Mouse (Mus musculus) large intestine, adult 2 months (tissue): Measurements from ENCODE around the gene Atn1. TPM values are rescaled to one million over a fixed set of nuclear protein-coding genes. Genes with fewer than 3 reads are reported as not detected.

Source experiments
- DNase-seq: peaks from one replicate; pipeline ENCODE4 v3.0.0-alpha.2; 2012; ENCODE audit warnings: low read depth, low spot score
- WGBS: fragments of 180-500 bp; shearing (Covaris S2); methylation state at CpG from one replicate; pipeline ENCODE4 v1.1.7; 2018; 5-methylcytosine and 5-hydroxymethylcytosine counted together
- polyA plus RNA-seq: library from polyadenylated mRNA; depleted of rRNA; stranded (reverse); fragments of >200 nt; gene quantifications from 2 replicates; pipeline ENCODE4 v1.2.3, GENCODE M21; 2012

The Atn1 gene
- polyA plus RNA-seq, 1 experiment = 33.6 TPM

DNA sequence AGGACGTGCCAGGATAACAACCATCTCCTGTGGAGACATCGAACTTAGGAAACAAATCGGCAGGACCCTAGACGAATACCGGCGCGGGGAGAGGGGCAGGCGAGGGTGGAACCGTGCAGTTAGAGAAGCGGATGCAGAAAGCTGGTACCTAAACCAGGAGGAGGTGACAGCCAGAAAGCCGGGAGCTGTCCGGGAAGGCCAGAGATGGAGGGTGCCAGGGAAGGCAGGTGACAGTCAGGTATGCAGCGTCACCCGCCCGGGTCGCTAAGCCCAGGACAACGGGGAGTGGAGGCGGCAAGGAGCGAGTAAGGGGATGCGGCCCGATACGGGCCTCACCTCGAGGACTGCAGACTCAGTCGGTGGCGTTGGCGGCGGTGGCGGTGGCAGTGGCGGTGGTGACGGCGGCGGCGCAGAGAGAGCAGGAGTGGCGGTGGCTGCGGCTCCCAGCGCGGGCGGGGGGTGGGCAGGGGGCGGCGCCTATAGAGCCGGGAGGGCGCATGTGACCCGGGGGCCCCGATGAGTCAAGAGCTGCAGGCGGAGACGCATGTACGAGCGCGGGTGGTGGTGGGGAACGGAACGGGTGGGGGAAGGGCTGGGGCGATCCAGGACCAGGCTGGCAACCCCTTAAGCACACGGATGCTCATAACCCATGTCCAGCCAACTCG lies 12.9 kb upstream of the Atn1 start, which contains the start of gene Eno2:
TSS of gene Eno2 (minus strand) at position 573 of the 665 bp plus-strand sequence.
- DNase-seq = no peak
- WGBS = under 1% methylated on average over 54 of the region's 54 CpGs

DNA sequence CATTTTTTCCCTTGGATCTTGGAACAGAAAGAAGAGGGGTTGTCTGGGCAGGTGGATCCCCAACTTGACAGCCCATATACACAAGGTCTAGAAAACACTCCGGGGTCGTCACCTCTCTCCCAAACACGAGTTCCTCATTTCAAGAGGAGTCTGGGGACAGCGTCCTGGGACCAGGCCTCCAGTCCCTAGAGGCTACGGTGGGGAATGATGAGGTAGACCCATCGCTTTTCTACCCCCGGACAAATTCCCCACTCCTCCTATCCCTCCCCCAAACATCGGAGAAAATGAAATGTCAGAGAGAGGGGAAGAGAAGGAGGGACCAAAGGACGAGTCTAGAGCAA lies 12.3 kb upstream of the Atn1 start:
- WGBS = 19% methylated on average over 9 of the region's 9 CpGs
- no peak for DNase-seq

DNA sequence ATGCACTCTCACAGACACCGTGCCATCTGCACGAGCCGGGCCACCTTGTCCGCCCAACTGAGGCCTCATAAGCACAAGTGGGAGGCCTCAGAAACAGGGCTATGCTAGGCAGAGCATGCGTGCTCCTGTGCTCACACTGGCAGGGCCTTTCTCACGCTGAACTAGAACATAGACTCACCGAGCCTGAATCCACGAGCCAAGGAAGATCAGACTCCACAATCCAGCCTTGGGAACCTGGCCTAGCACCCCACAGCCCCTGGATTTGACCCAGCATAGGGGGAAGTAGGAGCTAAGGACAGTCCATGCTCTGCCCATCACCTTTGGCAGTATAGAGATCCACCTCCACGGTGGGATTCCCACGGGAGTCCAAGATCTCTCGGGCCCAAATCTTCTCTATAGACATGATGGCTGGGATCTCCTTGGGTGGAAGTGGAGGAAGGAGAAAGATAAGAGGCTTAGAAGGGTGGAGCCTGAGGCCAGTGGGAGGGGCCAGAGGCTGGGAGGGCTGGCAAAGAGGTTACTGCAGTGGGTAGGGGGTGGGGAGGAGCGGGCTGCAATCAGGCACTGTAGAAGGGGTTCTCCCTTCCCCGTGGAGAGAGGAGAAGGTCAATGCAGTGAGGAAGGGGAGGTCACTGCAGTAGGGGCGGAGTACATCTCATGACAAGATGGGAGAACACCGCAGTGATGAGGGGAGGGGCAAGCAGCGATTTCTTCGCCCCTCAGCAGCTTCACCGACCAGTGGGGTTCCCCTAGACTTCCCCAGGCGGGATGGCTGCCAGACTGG lies 11.8 kb upstream of the Atn1 start:
- DNase-seq = no peak
- 49% methylated on average over 19 of the region's 19 CpGs for WGBS

DNA sequence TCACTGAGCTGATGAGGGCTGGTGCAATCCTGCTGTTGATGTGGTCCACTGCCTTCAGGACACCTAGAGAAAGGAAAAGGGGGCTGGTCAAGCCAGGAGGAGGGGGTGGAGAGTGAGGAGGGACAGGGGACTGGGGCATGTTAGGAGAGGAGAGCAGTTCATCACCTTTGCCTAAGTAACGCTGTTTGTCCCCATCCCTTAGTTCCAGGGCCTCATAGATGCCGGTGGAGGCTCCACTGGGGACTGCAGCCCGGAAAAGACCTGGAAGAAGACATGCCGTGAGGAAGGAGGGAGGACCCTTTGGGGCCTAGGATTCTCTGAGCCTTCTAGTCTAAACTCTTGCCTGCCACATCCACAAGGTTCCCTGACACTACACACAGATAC lies 11.2 kb upstream of the Atn1 start:
- 80% methylated on average over 4 of the region's 4 CpGs for WGBS
- no peak for DNase-seq

DNA sequence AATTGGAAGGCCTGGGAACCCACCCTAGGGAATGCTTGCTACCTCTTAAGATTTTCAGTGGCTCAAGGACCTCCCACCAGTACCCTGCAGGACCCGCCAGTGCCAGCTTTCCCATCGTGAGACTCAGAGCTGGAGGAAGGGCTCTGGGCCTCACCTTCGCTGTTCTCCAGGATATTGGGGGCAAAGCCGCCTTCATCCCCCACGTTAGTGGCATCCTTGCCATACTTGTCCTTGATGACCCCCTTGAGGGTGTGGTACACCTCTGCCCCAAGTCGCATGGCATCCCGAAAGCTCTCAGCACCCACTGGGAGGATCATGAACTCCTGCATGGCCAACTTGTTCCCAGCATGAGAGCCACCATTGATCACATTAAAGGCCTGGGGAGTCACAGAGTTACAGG lies 9.6 kb upstream of the Atn1 start:
- no peak for DNase-seq
- whole genome bisulfite sequencing = 90% methylated on average over 7 of the region's 7 CpGs

DNA sequence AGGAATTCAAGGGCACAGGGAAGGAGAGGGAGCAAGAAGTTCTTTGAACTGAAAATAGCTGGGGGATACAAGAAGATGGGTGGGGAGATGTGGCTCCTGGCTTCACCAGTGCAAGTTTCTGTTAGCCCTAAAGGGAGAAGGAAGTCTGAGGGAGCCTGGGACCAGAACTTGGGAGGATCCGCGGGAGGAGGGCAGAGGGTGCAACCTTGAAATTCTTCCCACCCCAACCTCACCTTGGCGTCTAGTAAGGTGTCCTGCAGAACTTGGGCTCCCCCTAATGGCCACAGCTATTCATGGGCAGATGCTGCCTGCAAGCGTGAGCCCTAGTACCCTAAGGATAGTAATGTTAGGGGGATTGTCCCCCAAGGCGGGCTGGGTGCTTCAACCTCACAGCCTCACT lies 2.9 kb upstream of the Atn1 start:
- under 1% methylated on average over 5 of the region's 5 CpGs for WGBS
- no peak for DNase-seq

DNA sequence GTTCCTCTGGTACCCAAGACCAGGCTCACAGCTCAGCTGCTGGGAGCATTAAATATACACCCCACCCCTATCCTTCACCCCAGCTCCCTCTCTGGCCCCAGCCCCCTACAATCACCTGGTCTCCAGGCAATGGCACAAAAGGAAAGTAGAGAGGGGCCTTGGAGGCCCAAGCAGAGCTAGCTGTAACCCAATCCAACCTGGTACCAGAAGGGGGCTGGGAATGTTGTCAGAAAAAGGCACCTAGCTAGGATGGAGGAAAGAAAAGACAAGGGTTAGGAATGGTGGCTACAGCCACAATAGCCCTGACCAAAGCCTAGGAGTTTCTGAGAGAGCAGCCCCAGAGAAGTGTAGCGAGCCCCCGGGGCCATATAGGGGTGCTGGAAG lies 2.5 kb upstream of the Atn1 start:
- DNase-seq = no peak

DNA sequence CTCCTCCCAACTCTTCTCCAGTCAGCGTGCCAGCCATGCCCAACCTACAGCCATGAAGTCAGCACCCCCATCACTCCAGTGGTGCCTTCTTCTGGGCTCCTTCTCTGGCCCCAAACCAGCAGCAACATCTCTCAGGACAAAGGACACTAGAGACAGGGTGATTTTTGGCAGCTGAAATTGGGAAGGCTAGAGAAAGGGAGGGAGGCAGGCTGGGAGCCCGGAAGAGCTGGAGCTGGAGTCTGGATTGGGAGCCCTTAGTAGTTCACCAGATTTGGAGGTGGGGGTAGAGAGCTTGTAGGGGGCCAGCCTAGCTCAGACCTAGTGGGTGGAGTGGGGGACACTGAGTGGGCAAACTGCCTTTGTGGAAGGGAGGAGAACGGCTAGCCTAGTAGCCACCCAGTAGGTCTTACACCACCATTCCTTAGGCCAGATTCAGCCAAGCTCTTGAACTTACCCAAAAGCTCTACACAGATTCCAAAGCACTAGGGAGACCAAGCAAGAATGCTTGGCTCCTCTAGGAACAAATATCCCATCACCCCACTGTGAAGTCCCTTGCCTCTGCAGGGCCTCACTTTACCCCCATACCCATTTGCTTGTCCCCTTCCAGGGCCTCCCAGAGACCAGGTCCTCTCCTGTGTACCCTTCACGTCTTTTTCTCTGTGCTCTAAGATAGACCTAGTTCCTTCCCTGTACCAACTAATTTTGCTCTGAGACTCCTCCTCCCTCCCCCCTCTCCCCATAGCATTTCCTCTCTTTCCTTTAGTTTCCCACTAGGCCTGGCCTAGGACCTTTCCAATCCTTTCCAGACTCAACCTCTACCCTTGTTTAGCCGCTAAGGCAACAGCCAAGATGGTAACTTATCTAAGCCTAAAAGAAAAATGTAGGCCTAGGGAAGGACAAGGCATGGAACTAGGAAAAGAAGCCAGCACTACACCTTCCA lies 1.9 kb upstream of the Atn1 start:
- 59% methylated on average over 5 of the region's 5 CpGs for WGBS
- DNase-seq = no peak

More for the DNA sequence above, 2.5 kb upstream of the Atn1 start:
- WGBS = 31% methylated on average over 2 of the region's 2 CpGs

DNA sequence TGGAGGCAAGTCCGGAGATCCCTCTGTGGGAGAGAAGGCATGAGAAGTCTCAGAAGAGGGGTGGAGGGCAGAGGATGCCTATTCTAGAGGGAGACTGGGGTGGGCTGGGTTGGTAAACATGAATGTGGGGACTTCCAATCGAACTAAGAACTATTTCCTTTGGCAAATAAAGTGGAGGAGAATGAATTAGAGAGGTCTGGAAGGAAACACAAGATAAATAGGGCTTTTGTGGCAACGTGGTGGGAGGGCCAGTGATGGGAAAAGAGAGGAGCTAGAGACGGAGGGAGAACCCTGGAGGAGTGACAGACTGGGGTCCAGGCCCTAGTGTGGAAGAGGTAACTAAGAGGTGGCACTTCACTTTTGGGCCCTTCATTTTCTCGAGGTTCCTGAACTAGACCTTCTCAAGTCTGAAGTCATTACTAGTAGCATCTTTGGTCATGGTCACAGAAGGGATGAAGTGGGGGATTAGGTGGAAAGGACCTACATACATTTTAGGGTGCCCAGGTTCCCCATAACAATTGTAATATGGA lies 1.1 kb upstream of the Atn1 start:
- WGBS = 30% methylated on average over 5 of the region's 5 CpGs
- DNase-seq = no peak

DNA sequence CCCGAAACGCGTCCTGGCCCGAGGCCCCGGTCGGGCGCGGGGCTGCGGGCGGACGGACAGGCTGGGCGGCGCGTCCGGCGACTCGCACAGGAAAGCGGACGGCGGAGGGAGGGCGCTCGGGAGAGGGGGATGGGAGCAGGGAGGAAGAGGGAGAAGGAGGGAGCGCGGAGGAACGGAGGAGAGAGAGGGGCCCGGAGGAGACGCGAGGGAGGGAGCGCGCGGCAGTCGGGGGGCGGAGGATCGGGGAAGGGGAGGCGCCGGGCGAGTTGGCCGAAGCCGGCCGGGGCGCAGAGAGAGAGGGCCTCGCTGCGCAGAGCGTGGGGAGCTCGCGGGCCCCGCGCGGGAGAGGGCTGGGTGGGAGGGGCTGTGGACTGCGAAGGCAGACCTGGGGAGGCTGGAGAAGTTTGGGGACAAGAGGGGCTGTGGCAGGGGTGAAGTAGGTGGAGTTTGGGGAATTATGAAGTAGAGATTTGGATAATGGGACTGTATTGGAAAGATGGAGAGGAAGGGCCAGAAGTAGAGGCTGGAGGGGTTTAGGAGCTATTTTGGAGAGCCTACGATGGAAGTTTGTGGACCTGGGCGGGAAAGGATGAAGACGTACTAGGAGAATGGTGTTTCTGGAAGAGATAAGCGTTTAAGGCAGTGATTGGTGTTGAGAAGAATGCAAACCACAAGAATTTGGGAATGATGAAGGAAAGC lies 477 bp upstream of the Atn1 start:
- DNase-seq = no peak
- WGBS = under 1% methylated on average over 47 of the region's 54 CpGs

DNA sequence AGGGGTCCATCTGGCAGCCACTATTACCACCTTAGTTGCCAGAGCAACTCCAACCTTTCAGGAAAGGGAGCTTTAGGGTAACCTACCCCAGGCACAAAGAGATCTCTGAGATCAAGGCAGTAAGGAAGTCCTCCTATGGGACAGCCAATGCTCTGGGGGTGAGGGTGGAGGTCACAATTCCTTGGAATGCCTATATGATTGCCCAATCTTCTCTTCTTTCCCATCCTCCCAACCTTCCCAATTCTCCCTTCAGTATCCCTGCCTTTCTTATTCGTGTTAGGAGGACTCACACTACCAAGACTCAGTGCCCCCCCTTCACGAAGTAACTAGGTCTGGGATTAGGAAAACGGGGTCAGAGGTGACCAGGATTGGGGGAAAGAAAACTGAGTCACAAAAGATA lies 1.0 kb downstream of the Atn1 start:
- WGBS = 1% methylated on average over 3 of the region's 3 CpGs

DNA sequence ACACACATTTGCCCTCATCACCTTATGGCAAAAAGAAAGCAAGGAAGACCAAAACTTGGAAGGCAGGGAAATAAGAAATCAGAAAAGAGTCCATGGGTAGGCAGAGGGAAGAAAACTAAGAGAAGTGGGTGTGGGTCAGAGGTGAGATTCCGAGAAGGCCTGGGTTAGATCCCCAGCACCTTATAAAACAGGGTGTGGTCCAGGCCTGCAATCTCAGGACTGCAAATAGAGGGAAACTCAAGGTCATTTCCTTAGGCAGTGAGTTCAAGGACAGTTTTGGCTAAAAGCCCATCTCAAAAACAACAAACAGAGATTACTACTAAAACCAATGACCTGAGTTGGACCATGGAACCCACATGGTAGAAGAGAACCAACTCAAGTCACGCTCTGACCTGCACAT lies 2.5 kb downstream of the Atn1 start:
- WGBS = 36% methylated on average over 2 of the region's 2 CpGs
- no peak for DNase-seq

More for the DNA sequence above, 1.0 kb downstream of the Atn1 start:
- DNase-seq = no peak

DNA sequence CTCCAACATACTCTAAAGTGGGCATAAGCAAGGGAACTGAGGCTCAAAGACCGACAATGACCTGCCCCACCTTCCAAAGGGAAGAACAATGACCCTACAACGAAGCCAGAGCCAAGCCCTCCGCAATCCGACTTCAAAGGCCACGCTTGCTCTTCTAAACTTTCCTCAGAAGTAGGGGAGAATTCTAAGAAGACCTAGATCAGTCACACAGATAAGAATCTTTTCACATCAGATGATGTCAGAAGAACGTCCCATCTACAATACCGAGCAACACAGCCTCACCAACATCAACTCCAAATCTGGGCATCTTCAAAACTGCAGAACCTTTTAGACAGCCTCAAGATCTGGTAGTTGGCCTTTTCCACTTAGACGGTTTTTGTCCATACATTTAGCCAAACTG lies 5.9 kb downstream of the Atn1 start:
- DNase-seq = no peak
- WGBS = 75% methylated on average over 8 of the region's 8 CpGs

DNA sequence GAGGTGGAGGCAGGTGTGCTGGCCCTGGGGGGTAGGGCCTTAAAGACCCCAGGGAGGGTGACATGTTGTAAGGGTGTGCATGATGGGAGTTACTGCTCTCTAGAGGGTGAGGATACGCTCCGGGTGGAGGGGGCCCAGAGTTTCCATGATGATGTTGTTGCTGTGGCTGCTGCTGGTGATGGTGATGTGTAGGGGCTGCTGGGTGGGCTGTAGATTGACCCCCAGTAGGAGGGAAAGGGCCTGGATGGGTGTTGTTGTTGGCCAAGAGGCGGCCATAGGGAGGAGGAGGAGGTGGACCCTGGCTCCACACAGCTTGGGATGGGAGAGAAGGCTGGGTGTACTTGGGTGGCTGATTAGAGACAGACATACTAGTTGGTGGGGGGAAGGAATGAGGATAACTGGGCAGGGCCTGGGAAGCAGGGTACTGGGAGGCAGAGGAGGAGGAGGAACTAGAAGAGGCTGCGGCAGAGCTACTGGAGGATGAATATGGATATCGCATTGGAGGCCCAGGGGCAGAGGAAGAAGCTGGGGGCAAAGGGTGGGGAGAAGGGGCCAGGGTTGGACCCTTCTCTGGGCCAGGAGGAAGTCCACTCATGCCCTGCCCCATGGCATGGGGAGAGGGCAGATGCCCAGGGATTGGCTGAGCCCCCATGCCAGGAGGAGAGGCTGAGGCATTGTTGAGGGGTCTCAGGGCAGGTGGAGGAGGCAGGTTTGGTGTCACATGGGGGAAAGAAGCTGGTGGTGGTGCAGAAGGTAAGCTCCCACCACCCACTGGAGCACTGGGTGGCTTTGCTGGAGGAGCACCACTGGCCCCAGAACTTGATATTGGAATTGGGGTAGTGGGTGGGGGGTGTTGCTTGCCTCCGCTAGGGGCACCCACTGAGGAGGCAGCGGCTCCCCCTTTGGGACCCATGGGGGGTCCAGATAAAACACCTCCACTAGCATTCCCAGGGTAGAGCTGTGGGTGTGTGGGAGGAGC lies 9.4 kb downstream of the Atn1 start:
- no peak for DNase-seq
- WGBS = 91% methylated on average over 7 of the region's 7 CpGs

DNA sequence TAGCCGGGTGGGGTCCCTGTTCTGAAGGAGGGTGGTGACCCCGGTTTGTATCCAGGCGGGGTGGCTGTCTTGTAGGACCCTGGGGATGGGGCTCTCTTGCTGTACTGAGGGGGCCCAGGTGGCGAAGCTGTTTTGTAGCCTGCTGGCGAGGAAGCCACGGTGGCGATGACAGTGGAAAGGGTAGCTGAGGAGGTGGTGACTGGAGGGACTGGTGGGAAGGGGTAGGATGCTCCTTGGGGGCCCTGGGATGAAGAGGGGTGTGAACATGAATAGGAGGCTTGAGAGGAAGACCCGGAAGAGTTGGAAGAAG lies 10.1 kb downstream of the Atn1 start:
- 22% methylated on average over 8 of the region's 8 CpGs for WGBS
- no peak for DNase-seq

DNA sequence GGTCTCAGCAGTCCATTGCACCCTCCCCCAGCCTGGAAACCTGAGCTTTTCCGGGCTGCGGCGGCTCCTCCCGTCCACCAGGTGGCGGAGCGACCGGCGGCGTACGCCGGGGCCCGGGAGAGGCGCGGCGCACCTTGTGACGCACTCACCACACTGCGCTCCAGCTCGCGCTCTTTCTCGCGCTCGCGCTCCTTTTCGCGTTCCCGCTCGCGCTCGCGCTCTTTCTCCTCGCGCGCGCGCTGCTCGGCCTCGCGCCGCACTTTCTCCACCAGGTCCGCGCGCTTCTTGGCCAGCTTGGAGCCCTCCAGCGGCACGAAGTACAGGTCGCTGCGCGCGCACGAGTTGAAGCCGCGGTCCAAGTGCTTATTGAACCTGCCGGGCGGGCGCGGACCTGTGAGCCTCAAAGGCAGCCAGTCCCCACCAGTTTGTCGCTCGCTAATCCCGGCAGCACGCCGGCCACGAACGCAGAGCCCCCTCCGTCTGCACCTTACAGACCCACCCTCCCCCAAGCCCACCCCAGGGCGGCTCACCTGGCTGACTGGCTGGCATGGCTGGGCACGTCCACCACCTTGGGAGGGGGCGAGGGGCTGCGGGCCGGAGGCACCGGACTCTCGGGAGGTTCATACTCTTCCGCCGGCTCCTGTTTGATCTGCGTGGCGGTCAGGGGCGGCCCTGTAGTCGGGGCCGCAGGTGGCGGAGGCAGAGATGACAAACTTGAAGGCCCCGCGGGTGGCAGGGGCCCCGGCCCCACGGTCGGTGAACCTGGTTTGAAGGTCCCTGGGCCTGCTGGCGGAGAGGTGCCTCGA lies 10.6 kb downstream of the Atn1 start:
- WGBS = 1% methylated on average over 85 of the region's 85 CpGs

DNA sequence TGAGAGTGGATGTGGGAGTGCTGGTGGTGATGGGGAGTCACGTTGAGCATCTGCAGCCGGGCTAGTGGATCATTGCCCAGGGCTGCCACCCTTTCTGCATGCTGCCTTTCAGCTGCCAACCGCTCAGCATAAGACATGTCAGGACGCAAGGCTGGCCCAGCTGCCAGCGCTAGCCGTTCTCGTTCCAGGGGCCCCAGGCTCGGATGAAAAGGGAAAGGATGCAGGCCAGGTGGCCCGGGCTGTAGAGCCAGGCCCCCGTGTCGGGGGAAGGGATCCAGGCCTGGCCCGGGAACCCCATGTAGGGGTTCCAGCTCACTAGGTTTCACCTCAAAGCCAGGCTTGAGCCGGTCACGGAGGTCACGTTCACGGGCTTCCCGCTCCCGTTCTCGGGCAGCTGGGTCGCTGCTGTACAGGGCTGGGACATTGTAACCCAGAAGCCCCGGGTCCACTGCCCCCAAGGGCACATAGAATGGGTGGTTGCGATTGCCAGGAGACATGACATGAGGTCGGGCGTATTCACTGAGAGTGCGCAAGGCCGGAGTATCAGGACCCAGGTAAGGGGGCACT lies 11.5 kb downstream of the Atn1 start:
- 74% methylated on average over 26 of the region's 26 CpGs for WGBS
- DNase-seq = no peak

More for the DNA sequence above, 10.6 kb downstream of the Atn1 start:
- peak; percentile 87 for DNase-seq
